Mouse (Mus musculus): Measurements from ENCODE around the gene Wdtc1.
A peak's percentile ranks its signal among the peaks of the same experiment; 100 is the strongest.

Gene Wdtc1

GRCm38 (mm10) chr4:133252089-133252488 is 101.2 kb downstream of the Wdtc1 start:
- DNase-seq (ENCODE audit: low read depth, low spot score): no peak

- DNase-seq (ENCODE audit: low read depth, low spot score): no peak
Measured at GRCm38 (mm10) chr4:133251214-133251613, 102.1 kb downstream of the Wdtc1 start.

DNA sequence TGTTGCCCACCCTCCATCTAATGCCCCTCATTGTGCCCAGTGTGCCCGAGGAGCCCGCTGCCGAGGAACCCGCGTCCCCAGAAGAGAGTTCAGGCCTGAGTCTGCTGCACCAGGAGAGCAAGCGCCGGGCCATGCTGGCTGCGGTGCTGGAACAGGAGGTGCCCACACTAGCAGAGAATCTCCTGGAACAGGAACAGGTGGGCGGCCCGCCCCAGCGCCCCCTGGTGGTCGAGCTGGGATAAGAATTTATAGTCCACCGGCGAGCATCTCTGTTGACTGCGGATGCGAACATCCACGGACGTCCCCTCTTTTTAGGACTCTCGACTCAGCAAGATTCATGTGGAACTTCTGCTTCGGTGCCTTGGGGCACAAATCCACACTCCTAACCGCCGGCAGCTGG is 102.7 kb downstream of the Wdtc1 start:
- peak; percentile 60 for DNase-seq (ENCODE audit: low read depth, low spot score)

- no peak for DNase-seq (ENCODE audit: low read depth, low spot score)
Measured at GRCm38 (mm10) chr4:133247806-133248449, 105.4 kb downstream of the Wdtc1 start.

DNA sequence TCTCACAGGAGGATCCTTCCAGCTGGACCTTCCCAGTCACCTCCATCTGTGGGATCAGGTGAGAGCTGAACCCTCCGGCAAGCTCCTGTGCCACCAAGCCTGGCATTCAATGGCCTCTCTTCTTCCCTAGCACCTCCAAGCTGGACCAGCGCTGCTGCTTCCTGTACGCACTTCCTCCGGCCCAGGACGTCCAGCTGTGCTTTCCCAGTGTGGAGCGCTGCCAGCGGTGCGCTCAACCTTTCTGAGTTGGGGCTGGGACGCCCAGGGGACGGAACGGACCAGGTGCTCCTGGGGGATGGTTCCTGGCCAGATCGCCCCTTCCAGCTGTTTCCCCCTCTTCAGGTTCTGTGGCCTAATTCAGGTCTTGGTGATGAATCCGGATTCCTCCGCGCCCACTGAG is 106.2 kb downstream of the Wdtc1 start:
- DNase-seq (ENCODE audit: low read depth, low spot score): no peak

DNA sequence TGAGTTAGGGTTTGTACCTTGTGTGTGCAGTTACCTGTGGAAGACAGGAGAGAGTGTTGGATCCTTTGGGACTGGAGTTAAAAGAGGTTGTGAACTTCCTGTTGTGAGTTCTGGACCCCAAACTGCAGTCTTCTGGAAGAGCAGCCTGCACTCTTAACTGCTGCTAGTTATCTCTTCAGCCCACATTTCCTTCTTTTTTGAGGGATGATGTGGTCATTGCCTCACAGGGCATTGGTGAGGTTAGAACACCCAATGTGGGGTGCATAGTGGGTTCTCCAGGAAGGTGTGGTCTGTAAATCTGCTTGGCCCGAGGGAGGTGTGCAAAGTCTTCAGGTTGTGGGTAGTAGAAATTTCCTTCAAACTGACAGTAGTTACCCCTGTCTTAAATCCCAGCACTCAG is 109.0 kb downstream of the Wdtc1 start:
- no peak for DNase-seq (ENCODE audit: low read depth, low spot score)

- no peak for DNase-seq (ENCODE audit: low read depth, low spot score)
Measured at GRCm38 (mm10) chr4:133243538-133243937, 109.7 kb downstream of the Wdtc1 start.

DNA sequence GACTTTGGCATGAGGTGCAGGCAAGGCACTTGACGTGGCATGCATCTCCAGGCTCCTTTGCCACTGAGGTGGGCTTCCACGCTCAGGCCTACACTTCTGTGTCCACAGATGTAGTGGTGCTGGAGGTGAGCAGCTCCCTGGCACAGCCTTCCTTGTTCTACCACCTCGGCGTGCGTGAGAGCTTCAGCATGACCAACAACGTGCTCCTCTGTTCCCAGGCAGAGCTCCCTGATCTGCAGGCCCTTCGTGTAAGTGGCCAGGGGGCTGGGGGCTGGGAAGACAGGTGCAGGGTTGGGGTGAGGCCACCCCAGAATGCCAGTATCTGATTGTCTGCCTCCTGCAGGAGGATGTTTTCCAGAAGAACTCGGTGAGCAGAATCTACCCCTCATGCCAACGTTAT is 110.6 kb downstream of the Wdtc1 start:
- DNase-seq (ENCODE audit: low read depth, low spot score): no peak

All from skeletal muscle tissue, adult 2 months (tissue).